In genomic region chr11:52872846-52873512, GRCm38 (mm10) we compare ENCODE assay signal across 21 mouse cellular contexts.
DNase-seq lines count a peak whose midpoint lies in the region; ATAC-seq and TF ChIP-seq lines count a peak whose summit lies in the region.
"Had no signal": no experiment of that assay in that cellular context is flagged by ENCODE, and none has a peak within 500 bp of the region (broad histone marks: within the 10 kb centered on the region; RNA-seq: fewer than 3 reads in every experiment).

No protein-coding gene starts in this region.

- TF ChIP-seq POLR2A in brain, embryonic 14.5 days (IDR thresholded peaks at IDR 0.05; ENCODE audit: borderline replicate concordance, extremely low read depth, insufficient read depth, insufficient read length, poor library complexity, severe bottlenecking), result no peak

- DNase-seq in forebrain, embryonic 11.5 days (ENCODE audit: low spot score), result no peak
- DNase-seq in brain, embryonic 14.5 days (ENCODE audit: low read depth), result peak; percentile 64
- DNase-seq in brain, embryonic 18.5 days (ENCODE audit: low read depth, low spot score), result peak; percentile 55
- DNase-seq in right cerebral cortex, postnatal 4 days, result no peak
- DNase-seq: adrenal gland, adult 2 months; adrenal gland, postnatal 14 days; cerebellum, adult 18-20 months; cerebellum, adult 9-10 months; cerebellum, postnatal 14 days; gastrocnemius, adult 2 months; gastrocnemius, postnatal 14 days; heart, adult 11 months; kidney, adult 18-20 months had no signal

- 68% methylated on average over 15 of the region's 15 CpGs for WGBS in forebrain, embryonic 15.5 days
- 91% methylated on average over 15 of the region's 15 CpGs for WGBS in forebrain, embryonic 11.5 days
- WGBS in hindbrain, embryonic 12.5 days, result 90% methylated on average over 15 of the region's 15 CpGs

- H3K4me3 ChIP-seq in forebrain, embryonic 15.5 days, result no peak overlapping the region
- no peak overlapping the region for H3K4me3 ChIP-seq in forebrain, embryonic 11.5 days (ENCODE audit: low read depth, low read length)
- H3K4me3 ChIP-seq in hindbrain, embryonic 12.5 days, result no peak overlapping the region
- H3K4me3 ChIP-seq: gastrocnemius, adult 2 months had no signal

- no peaks in the 10 kb centered on the region for H3K36me3 ChIP-seq in forebrain, embryonic 15.5 days
- no peaks in the 10 kb centered on the region for H3K36me3 ChIP-seq in forebrain, embryonic 11.5 days (ENCODE audit: control insufficient read depth, insufficient read depth, low read length)
- no peaks in the 10 kb centered on the region for H3K36me3 ChIP-seq in hindbrain, embryonic 12.5 days

- no peak for TF ChIP-seq CTCF in brain, embryonic 14.5 days (IDR thresholded peaks at IDR 0.05; ENCODE audit: borderline replicate concordance, extremely low read depth, insufficient read depth, insufficient read length)

- H3K27me3 ChIP-seq in forebrain, embryonic 15.5 days, result no peaks in the 10 kb centered on the region
- no peaks in the 10 kb centered on the region for H3K27me3 ChIP-seq in forebrain, embryonic 11.5 days (ENCODE audit: control insufficient read depth, insufficient read depth, low read length)
- no peaks in the 10 kb centered on the region for H3K27me3 ChIP-seq in hindbrain, embryonic 12.5 days

- no peak overlapping the region for H3K9ac ChIP-seq in forebrain, embryonic 15.5 days (replicated peaks)
- H3K9ac ChIP-seq in forebrain, embryonic 11.5 days (ENCODE audit: low read length), result no peak overlapping the region
- H3K9ac ChIP-seq in hindbrain, embryonic 12.5 days, result no peak overlapping the region
- H3K9ac ChIP-seq: hindbrain, embryonic 14.5 days had no signal

- no peak overlapping the region for H3K4me2 ChIP-seq in forebrain, embryonic 15.5 days (replicated peaks)
- H3K4me2 ChIP-seq in forebrain, embryonic 11.5 days (ENCODE audit: low read depth, low read length, severe bottlenecking), result no peak overlapping the region
- H3K4me2 ChIP-seq in hindbrain, embryonic 12.5 days (replicated peaks), result no peak overlapping the region
- H3K4me2 ChIP-seq: heart, embryonic 11.5 days; hindbrain, embryonic 14.5 days had no signal

- H3K4me1 ChIP-seq in forebrain, embryonic 15.5 days, result peaks cover 5% of the 10 kb centered on the region
- H3K4me1 ChIP-seq in forebrain, embryonic 11.5 days (replicated peaks; ENCODE audit: control insufficient read depth, insufficient read depth, low read length), result no peaks in the 10 kb centered on the region
- no peaks in the 10 kb centered on the region for H3K4me1 ChIP-seq in hindbrain, embryonic 12.5 days

- no peaks in the 10 kb centered on the region for H3K9me3 ChIP-seq in forebrain, embryonic 15.5 days
- no peaks in the 10 kb centered on the region for H3K9me3 ChIP-seq in forebrain, embryonic 11.5 days (ENCODE audit: control insufficient read depth, low read length)
- H3K9me3 ChIP-seq in hindbrain, embryonic 12.5 days (replicated peaks), result peaks cover 10% of the 10 kb centered on the region; the same call in 1 of the 2 replicates

- no peak; the same call in 1 of the 2 replicates for ATAC-seq in forebrain, embryonic 15.5 days (replicated peaks)
- ATAC-seq in forebrain, embryonic 11.5 days (replicated peaks; ENCODE audit: low FRiP score), result no peak
- no peak for ATAC-seq in hindbrain, embryonic 12.5 days (ENCODE audit: low FRiP score)
- ATAC-seq: CD4-positive, CD25-positive, alpha-beta regulatory T cell, adult 4 months; hindbrain, postnatal 0 days; inflammation-experienced regulatory T-cells, adult 6 months; intestine, embryonic 16.5 days had no signal

- peak overlapping the region; percentile 72 for H3K27ac ChIP-seq in forebrain, embryonic 15.5 days (replicated peaks)
- no peak overlapping the region for H3K27ac ChIP-seq in forebrain, embryonic 11.5 days (ENCODE audit: low read depth, low read length)
- no peak overlapping the region for H3K27ac ChIP-seq in hindbrain, embryonic 12.5 days
- H3K27ac ChIP-seq: gastrocnemius, adult 2 months; hindbrain, embryonic 14.5 days; hindbrain, postnatal 0 days had no signal

Comparison
In these comparisons a context has a peak if more than half of its experiments do, and no peak if none do; other contexts are left out.
1. DNase-seq: peak in brain, embryonic 14.5 days (single experiment) and brain, embryonic 18.5 days (single experiment); none in forebrain, embryonic 11.5 days (single experiment) and right cerebral cortex, postnatal 4 days (single experiment).